Mouse (Mus musculus): ENCODE results near the gene Gpr135.
"Not testable (repeated sequence)": the region's sequence is repeated elsewhere in the genome, so short reads cannot be mapped to it uniquely, and the experiment has no call there.

The Gpr135 gene

DNA sequence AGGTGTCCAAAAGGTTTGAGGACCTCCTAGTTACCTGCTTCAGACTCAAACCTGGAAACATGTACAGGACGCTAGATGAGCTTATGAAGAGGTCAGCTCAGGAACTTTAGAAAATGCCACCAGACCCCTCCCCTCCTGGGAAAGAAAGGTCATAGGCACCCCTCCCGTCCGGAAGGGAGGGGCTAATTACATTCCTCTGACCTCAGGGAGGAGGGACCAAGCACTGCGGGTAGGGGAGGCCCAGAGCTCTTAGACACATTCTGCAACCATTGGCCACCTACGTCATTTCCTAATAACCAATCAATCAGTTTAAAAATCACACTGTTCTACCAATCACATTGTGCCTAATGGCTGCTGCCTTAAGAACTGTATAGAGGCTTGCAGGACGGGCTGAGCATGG is 18.4 kb downstream of the Gpr135 start:
- DNase-seq, result no peak

DNA sequence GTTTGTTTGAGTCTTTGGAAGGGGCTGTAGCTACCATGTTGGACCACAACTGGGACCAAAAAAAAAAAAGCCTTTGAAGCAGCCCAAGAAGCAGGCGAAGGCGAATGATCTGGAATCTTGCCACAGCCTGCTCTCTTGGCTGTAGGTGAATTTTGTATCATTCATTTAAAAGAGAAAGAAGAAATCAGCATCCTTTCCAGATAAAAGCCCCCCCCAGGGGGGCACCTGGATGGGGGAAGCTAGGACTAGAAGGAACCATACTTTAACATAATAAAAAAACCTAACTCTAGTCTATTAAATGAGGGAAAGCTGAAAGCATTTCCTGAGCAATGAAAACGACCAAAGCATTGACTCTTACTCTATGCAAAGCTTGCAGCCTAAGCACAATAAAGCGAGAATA is 20.1 kb downstream of the Gpr135 start:
- DNase-seq, result no peak

DNA sequence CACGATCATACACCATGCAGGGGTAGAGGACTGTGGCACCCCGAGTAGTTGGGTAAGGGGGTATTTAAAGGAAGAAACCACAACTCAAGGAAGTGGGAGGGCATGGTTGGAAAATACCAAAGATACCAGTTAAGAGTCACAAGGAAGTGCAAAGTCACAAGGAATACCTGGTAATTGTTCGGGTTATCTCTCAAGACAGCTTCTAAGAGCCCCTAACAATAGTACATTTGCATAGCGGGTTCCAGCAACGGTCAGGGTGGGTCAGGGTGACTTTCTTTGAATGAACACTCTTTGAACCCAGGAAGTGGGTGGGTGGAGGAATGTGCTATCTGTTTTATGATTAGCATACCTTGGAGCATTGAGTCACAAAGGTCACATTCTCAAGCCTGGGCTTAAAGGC is 20.8 kb downstream of the Gpr135 start:
- DNase-seq, result not testable (repeated sequence)

DNA sequence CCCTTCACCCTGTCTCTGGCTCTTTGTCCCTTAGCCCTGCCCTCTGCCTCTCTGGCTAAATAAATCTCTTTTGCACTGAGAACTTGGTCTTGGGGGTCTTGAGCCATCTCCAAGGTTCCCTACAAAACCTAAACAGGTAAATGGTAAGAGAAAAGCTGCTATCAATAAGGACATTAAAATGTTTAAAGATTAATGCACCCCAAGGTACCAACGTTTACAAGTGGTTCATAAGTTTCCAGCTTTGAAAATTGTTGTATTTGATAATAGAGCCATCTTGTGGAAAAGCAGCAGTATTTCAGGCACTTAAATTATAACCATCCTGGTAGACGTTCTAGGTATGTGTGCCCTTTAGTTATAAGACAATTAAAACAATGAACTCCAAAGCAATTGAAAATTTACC is 23.4 kb downstream of the Gpr135 start:
- DNase-seq, result no peak

DNA sequence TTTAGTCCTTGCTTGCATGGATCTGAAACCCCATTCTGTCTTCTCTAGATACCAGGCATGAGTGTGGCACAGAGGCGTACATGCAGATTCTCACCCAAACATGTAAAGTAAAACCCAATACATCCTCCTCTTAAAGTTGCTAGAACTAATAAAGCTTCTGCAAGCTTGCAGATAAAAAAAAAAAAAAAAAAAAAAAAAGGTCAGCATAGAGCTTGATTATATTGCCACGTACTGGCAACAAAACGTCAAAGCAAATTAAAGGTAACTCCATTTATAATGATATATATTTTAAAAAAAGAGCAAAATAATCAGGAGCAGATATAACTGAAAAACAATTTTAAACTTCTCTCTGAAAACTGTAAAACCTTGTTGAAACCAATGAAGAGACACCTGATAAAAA is 29.7 kb downstream of the Gpr135 start:
- DNase-seq, result no peak

DNA sequence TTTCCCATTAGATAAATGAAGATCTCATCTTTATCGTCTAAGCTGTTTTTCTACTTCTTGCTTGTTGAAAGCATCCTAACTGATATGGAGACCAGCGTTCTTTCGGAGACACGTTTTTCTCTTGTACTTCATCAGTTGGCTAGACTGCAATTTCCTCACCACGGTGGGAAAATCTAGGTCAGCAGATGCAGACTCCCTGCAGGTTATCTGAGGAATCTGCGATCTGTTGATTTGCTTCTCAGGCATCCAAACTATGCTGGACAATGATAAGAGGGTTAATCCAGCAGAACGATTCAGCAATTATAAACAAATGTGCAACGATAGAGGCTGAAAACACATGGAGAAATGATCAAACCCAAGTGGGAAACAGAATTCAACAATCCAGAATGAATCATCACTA is 31.4 kb downstream of the Gpr135 start:
- DNase-seq, result no peak

DNA sequence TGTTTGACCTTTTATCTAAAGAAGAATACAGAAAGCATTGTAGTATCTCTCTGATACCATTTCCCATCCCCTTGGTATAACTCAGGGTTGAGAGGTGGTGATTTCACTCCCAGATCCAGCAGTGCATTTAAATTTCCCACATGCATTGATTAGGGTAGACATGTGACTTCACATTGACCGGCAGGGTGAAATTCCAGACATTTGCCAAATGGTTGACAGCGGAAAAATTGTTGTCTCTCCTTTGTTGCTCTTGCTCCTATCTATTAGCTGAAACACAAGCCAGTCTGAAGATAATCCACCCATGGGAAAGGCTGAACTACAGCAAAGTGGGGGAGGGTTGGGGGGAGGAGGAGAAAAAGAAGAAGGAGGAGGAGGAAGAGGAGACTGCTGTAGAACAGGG is 32.1 kb downstream of the Gpr135 start:
- DNase-seq, result no peak

DNA sequence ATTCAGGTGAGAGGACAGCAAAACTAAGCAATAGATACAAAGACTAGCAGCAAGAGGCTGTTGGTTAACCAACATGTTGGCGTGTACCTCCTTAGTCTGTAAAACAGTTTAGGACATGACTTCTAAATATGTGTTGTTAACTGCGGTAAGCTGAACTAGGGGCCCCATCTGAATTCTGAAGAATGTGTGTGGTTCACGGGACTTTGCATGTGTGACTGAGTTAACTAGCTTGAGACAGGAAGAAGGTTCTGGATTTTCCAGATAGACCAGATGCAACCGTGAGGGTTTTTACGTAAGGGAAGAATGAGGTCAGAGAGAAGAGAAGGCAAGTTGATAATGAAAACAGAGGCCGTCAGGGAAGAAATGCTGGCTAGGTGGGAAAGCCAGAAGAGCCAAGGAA is 33.9 kb downstream of the Gpr135 start:
- no peak for DNase-seq

DNA sequence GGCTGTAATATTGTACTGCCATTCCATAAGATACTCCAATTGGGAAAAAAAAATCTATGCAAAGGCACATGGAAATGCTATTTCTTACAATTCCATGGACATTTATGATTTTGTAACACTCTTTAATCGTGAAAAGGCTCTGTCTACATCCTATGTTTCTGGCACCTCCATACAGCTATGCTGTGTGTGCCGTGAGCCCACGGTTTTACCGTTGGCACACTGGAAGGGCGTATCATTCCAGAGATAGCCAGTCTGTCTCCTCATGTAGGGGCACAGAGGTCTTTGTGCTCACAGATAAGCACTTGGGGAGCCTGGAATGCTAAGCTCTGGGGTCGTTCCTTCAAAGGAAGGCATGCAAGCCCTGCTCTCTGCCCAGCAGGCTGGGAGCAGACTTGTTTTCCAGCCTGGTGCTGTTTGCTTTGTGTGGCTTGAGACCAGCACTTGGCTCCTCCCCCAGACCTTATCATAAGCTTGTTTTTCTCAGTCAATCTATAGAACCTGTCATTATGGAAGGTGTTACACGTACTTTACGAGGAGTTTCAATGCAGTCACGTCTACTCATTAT is 34.7 kb downstream of the Gpr135 start:
- DNase-seq, result no peak

DNA sequence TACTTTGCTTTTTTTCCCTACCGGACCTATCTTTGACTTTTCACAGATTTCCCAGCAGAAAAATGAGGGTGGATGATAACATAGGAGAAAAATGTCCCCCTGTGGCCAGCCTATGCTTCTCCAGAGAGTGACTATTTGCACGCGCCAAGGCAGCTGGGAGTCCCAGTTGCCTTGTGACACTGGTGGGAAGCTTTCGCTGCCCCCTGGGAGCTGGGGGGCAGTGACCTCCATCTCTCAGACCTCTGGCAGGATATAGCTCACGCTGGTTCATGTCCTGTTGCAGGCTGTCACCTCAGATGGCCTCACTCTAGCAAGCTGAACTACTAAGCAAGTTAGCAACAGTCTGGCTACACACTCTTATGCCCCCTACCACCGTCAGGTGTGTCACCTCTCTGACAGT is 39.1 kb downstream of the Gpr135 start:
- DNase-seq, result peak; percentile 69

DNA sequence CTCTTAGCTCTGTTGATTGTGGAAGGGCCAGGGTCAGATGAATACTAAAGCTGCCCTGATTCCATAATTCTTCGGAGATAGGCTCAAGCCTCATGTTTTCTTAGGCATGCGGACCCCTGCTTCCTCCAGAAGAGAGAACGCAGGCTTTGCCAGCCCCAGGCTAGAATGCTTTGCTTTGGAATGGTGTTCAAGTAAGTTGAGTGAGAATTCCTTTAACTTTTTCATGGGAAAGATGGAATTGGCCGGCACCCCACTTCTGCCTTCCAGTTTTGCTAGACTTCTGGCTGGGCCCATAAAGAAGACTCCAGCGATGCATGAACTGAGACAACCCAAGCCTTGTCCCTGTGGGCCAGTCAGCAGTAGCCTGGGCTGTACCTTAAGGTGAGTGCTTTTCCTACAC is 39.8 kb downstream of the Gpr135 start:
- DNase-seq, result no peak

DNA sequence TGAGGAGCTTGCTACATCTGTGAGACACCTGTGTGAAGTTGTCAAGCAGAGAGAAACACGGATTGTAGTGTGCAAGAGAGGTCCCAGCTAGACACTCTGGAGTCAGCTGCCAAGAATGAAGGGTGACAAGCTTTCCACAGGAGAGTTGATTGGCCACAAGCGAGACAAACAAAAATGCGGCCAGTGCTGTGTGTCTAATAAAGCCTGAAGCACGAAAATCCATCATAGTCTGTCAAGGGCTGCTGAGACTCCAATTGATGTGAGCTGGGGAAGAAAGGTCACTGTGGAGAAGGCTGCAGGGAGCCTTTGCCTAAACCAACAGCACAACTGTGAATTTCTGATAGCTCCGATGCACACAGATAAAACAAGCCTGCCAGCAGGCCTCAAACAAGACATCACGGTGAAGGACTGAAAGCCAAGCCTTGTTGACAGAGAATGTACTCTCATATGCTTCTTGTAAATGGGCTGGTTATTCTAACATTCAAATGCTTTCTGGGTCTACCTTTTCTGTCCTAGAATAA is 45.6 kb downstream of the Gpr135 start:
- DNase-seq, result no peak

DNA sequence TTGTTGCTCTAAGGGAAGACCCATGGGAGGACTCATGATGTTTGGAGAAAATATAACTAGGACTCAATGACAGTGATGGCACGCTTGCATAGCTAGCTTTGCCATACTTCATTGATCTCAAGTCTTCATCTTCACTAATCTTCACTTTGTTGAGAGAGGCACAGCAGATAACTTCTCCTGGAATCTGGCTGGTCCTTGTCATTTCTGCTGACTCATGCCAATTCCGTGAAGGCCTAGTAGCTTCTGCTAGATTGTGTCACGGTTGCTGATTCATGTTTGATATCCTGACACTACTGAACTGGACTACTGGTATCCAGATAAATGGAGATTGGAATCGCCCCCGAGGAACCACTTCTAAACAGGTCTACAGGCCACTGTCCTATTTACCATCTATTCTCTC is 47.4 kb downstream of the Gpr135 start:
- DNase-seq, result no peak

DNA sequence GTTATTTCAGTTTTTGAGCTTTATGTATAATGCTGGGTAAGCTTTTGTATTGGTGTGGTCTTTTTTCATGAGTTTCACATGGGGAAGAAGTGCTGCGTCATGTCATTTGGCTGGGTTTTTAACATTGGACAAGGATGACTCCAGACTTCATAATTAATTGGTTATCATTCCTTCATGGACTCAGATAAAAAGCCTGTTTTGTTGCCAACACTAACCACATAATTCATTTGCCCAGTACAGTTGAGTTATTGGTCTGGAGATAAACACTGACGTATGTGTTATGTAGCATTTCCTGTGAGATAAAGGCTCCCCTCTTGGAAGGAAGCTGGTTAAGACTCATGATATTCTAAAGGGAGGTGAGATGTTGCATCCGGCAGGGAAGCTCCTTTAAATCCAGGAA is 48.1 kb downstream of the Gpr135 start:
- no peak for DNase-seq

DNA sequence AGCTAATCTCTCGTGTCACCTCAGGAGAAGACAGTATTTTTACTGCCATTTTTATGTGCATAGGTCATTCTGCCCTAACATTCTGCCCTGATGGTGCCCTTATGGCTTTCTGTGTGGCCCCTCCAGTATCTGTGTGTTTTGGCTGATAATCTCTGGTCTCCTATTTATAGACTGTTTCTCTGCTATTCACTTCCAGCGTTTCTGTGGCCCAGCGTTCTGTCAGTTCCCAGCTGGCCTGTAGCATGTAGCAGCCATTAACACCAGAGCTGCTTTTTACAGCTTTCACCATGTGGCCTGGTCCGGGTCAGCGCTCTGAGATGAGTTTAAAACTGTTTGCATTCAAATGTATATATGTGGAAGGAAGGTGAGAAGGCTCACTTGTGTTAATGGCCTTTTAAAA is 49.4 kb downstream of the Gpr135 start:
- peak; percentile 37 for DNase-seq

DNA sequence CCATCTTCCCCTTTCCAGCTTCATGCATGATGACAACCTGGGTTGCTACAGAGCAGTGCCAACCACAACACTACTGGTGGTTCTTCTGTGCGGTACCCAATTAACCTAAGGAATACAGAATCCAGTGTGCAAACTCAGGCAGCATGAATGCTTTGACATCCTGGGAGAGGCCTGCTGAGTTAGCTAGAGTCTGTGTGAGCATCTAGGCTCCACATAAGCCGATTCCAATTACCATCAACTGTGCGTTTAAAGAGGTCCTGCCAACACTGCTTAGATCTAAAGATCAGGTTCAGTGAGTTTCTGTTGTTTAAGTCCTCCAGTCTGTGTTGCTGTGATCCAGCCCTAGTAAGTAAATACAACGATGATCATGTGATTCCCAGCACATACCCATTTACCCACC is 50.6 kb downstream of the Gpr135 start:
- DNase-seq, result no peak

Measured in kidney, adult 11 months (tissue).